Mouse (Mus musculus) c-Kit-positive CD71-positive TER-119-positive erythroid progenitor cells, embryonic 14.5 days (primary cell): ENCODE data around the gene Calhm3.

Source experiments
- DNase-seq: peaks from one replicate; pipeline ENCODE4 v3.0.0-alpha.2; 2013; ENCODE audit warnings: low spot score

Calhm3 gene

DNA sequence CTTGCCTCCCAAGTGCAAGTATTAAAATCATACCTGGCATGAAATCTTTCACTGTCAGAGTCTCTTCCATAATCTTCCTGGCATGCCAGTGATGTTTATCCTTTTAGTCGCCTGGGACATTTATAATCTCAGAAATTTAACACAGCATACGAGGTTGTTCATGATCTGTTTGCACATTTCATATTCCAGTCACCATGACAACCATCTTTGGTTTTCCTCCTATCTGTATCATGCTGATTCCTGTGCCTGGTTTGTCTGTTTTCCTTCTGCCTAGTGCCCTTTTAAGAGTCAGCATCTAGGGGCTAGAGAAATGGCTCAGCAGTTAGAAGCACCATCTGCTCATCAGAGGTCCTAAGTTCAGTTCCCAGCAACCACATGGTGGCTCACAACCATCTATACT lies 38.9 kb downstream of the Calhm3 start:
- DNase-seq = no peak

DNA sequence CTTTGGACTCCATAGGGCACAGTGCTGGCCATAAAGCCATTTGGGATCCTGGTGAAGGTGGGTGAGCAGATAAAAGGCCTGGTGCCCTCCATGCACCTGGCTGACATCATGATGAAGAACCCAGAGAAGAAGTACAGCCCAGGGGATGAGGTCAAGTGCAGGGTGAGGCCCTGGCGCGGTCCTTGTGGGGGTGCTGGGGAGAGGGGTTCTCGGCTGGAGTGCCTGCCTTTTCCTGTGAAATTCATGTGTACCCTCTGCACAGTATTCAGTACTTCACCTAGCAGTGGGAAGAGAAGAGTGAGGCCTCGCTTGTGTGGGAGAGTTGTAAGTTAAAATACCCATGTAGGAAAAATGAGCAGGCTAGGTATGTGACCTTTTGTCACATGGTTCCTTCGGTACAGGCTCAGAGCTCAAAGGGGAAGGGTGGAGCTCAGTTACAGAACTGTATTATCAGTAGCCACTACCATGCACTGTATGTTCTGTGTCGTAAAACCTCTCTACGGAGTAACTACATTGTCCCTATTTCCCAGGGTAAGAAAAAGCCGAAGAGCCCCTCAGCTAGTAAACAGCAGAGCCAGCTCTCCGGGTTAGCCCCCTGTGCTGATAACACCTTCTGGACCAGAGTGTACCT lies 52.8 kb downstream of the Calhm3 start:
- no peak for DNase-seq
